Mouse (Mus musculus): ENCODE data around the gene Lztr1.
A peak's percentile ranks its signal among the peaks of the same experiment; 100 is the strongest.

- TF ChIP-seq CTCF (IDR thresholded peaks at IDR 0.05; ENCODE audit: borderline replicate concordance, insufficient read depth, low read depth, low read length) (no peak), POLR2A (IDR thresholded peaks at IDR 0.05; ENCODE audit: borderline replicate concordance, insufficient read depth, low read length) (peak; percentile 85)
Observed at GRCm38 (mm10) chr16:17530640-17531288, 22.3 kb downstream of the Lztr1 start, which contains the start of gene Thap7.

Measured in cerebellum, adult 2 months (tissue).